Mouse (Mus musculus) intestine, embryonic 16.5 days (tissue): Measurements from ENCODE around the gene Bag2. TPM values are rescaled to one million over a fixed set of nuclear protein-coding genes. Genes with fewer than 3 reads are reported as not detected.

Source experiments
- ATAC-seq: fragments of 200-750 bp; cut with Nextera tagmentation; 2 replicates; pipeline ENCODE4 v1.8.0; 2017; ENCODE audit warnings: moderate TSS enrichment, moderate library complexity
- H3K27ac ChIP-seq: fragments of 300-500 bp; sonication (generic); 2 replicates; pipeline ENCODE4 v1.5.1; 2014; ENCODE audit warnings: mild to moderate bottlenecking, low read length
- H3K27me3 ChIP-seq: fragments of 300-500 bp; sonication (generic); replicated peaks from 2 replicates; pipeline ENCODE4 v1.6.1; 2014; ENCODE audit warnings: low read length, control low read depth, mixed read lengths; ENCODE audit not compliant: control insufficient read depth, insufficient read depth
- H3K36me3 ChIP-seq: fragments of 300-500 bp; sonication (generic); 2 replicates; pipeline ENCODE4 v1.6.1; 2014; ENCODE audit warnings: low read length, control low read depth; ENCODE audit not compliant: control insufficient read depth, insufficient read depth
- H3K4me1 ChIP-seq: fragments of 300-500 bp; sonication (generic); 2 replicates; pipeline ENCODE4 v1.6.1; 2014; ENCODE audit warnings: low read length, control low read depth, mixed read lengths; ENCODE audit not compliant: control insufficient read depth, insufficient read depth
- H3K4me2 ChIP-seq: fragments of 300-500 bp; sonication (generic); 2 replicates; pipeline ENCODE4 v1.6.1; 2014; ENCODE audit warnings: low read depth, low read length, control low read depth
- H3K4me3 ChIP-seq: fragments of 300-500 bp; sonication (generic); 2 replicates; pipeline ENCODE4 v1.5.1; 2014; ENCODE audit warnings: mild to moderate bottlenecking, low read length
- H3K9ac ChIP-seq: fragments of 300-500 bp; sonication (generic); 2 replicates; pipeline ENCODE4 v1.6.1; 2014; ENCODE audit warnings: low read depth, low read length
- H3K9me3 ChIP-seq: fragments of 300-500 bp; sonication (generic); 2 replicates; pipeline ENCODE4 v1.6.1; 2016; ENCODE audit warnings: low read length, control low read depth; ENCODE audit not compliant: control insufficient read depth
- WGBS: fragments of 180-500 bp; shearing (Covaris S2); extraction: QIAGEN DNeasy Blood & Tissue Kit; methylation state at CpG from one replicate; pipeline ENCODE4 v1.1.7; 2014; 5-methylcytosine and 5-hydroxymethylcytosine counted together
- polyA plus RNA-seq: library from polyadenylated mRNA; unstranded; fragments of >200 nt; fragmentation: Nextera tagmentation; extraction: Ambion mirVana; gene quantifications from 2 replicates; pipeline ENCODE4 v1.2.1, GENCODE M21; 2015

The Bag2 gene
- polyA plus RNA-seq, 1 experiment from 2014 or later, result 56.6 TPM

GRCm38 (mm10) chr1:33717636-33718035 lies 40.0 kb downstream of the Bag2 start:
- Histone ChIP-seq H3K36me3 (no peaks in the 10 kb centered on the region), H3K9ac (no peak overlapping the region), H3K27ac (no peak overlapping the region), H3K4me2 (no peak overlapping the region), H3K4me1 (0 out of 2 replicates have a peak, but pooled peaks cover 3% of the 10 kb centered on the region), H3K4me3 (no peak overlapping the region), H3K9me3 (no peaks in the 10 kb centered on the region), H3K27me3 (no peaks in the 10 kb centered on the region)
- 89% methylated on average over 1 of the region's 1 CpGs for WGBS
- no peak for ATAC-seq

DNA sequence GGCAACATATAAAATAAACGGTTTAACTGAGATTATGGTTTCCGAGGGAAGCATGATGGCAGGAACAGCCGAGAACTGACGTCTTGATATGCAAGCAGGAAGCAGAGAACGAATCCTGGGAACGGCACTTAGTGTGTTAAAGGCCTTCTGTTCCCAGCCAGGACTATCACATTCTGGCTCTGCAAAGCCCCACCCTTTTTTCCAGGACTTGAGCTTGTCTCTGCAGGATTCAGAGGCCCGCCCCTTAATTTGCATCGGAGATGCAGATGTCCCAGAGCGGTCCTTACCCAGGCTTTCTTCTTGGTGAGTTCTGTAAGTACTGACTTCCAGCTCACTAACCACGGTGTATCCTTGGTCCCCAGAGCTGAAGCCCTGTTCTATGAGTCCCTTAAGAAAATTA lies 42.8 kb downstream of the Bag2 start:
- H3K4me2 ChIP-seq, result no peak overlapping the region
- 5% methylated on average over 10 of the region's 10 CpGs for WGBS
- no peak overlapping the region for H3K27ac ChIP-seq
- no peaks in the 10 kb centered on the region for H3K4me1 ChIP-seq
- H3K9ac ChIP-seq, result no peak overlapping the region
- peak; percentile 38; the same call in 1 of the 2 replicates for ATAC-seq
- no peaks in the 10 kb centered on the region for H3K9me3 ChIP-seq
- H3K36me3 ChIP-seq, result no peaks in the 10 kb centered on the region
- H3K4me3 ChIP-seq, result no peak overlapping the region
- no peaks in the 10 kb centered on the region; the same call in 1 of the 2 replicates for H3K27me3 ChIP-seq

- 91% methylated on average over 5 of the region's 5 CpGs for WGBS
- Histone ChIP-seq H3K9ac (no peak overlapping the region), H3K27ac (no peak overlapping the region), H3K4me2 (no peak overlapping the region), H3K4me3 (no peak overlapping the region), H3K4me1 (no peaks in the 10 kb centered on the region), H3K36me3 (no peaks in the 10 kb centered on the region), H3K9me3 (no peaks in the 10 kb centered on the region), H3K27me3 (no peaks in the 10 kb centered on the region; the same call in 1 of the 2 replicates)
- no peak for ATAC-seq
Measured at GRCm38 (mm10) chr1:33712026-33712425, 45.6 kb downstream of the Bag2 start.

DNA sequence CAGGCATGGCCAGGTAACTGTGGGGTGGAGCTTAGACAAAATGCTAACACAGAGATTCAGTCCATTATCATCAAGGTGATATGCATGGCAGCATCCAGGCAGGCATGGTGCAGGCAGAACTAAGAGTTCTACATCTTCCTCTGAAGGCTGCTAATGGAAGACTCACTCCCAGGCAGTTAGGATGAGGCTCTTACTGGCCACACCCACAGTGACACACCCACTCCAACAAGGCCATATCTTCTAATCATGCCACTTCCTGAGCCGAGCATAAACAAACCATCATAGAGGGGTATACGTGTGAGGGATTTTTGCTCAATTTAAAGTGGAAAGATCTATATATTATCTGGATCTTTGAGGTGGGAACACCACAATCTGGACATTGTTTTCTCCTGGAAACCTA lies 48.0 kb downstream of the Bag2 start:
- 60% methylated on average over 2 of the region's 2 CpGs for WGBS
- no peak overlapping the region for H3K27ac ChIP-seq
- no peak for ATAC-seq
- no peak overlapping the region for H3K9ac ChIP-seq
- no peak overlapping the region for H3K4me2 ChIP-seq
- no peaks in the 10 kb centered on the region; the same call in 1 of the 2 replicates for H3K27me3 ChIP-seq
- H3K9me3 ChIP-seq, result no peaks in the 10 kb centered on the region
- no peaks in the 10 kb centered on the region for H3K4me1 ChIP-seq
- H3K36me3 ChIP-seq, result no peaks in the 10 kb centered on the region
- no peak overlapping the region for H3K4me3 ChIP-seq

DNA sequence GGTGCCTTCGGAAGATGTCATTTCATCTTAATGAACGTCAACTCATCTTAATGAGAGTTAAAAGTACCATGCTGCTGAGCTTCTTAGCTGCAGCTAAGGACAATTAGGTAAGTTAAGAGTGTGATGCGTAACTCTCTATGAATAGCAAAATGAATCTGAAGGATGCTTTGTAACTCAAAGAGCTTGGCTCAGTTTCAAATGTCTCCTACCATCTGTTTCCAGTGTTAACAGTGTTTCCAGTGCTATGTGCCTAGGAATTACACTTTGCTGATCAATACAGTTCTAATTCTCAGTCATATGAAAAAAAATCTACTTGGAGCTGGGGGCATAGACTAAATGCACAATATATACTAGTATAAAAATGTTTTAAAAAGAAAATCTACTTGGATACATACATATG lies 56.4 kb downstream of the Bag2 start:
- H3K36me3 ChIP-seq, result no peaks in the 10 kb centered on the region
- H3K4me3 ChIP-seq, result no peak overlapping the region
- ATAC-seq, result no peak
- 79% methylated on average over 3 of the region's 3 CpGs for WGBS
- no peak overlapping the region for H3K4me2 ChIP-seq
- no peak overlapping the region for H3K27ac ChIP-seq
- H3K9me3 ChIP-seq, result no peaks in the 10 kb centered on the region
- H3K4me1 ChIP-seq, result no peaks in the 10 kb centered on the region
- no peak overlapping the region for H3K9ac ChIP-seq
- H3K27me3 ChIP-seq, result no peaks in the 10 kb centered on the region

GRCm38 (mm10) chr1:33696016-33696415 lies 61.6 kb downstream of the Bag2 start:
- no peaks in the 10 kb centered on the region for H3K36me3 ChIP-seq
- ATAC-seq, result no peak
- WGBS, result 76% methylated on average over 2 of the region's 2 CpGs
- no peak overlapping the region for H3K27ac ChIP-seq
- no peak overlapping the region for H3K4me2 ChIP-seq
- H3K27me3 ChIP-seq, result no peaks in the 10 kb centered on the region
- no peaks in the 10 kb centered on the region for H3K4me1 ChIP-seq
- no peaks in the 10 kb centered on the region for H3K9me3 ChIP-seq
- no peak overlapping the region for H3K9ac ChIP-seq
- H3K4me3 ChIP-seq, result no peak overlapping the region

Other genes starting within 250 kb of the Bag2 start
- gene Prim2, start 88.0 kb downstream of the Bag2 start, polyA plus RNA-seq, result 22.6 and 26.3 TPM in 2 replicates
- 16.3 and 16.9 TPM in 2 replicates for gene Rab23, start 37.9 kb downstream of the Bag2 start, polyA plus RNA-seq
- 12.2 TPM in 2 replicates for gene Zfp451, start 56.8 kb upstream of the Bag2 start, polyA plus RNA-seq
- 0.32 and 0.60 TPM in 2 replicates for gene Bend6, start 150.0 kb upstream of the Bag2 start, polyA plus RNA-seq
- gene Dst, start 150.4 kb upstream of the Bag2 start, polyA plus RNA-seq, result 15.1 and 16.4 TPM in 2 replicates